Mouse (Mus musculus): ENCODE measurements around the gene Pgpep1l.

The Pgpep1l gene

DNA sequence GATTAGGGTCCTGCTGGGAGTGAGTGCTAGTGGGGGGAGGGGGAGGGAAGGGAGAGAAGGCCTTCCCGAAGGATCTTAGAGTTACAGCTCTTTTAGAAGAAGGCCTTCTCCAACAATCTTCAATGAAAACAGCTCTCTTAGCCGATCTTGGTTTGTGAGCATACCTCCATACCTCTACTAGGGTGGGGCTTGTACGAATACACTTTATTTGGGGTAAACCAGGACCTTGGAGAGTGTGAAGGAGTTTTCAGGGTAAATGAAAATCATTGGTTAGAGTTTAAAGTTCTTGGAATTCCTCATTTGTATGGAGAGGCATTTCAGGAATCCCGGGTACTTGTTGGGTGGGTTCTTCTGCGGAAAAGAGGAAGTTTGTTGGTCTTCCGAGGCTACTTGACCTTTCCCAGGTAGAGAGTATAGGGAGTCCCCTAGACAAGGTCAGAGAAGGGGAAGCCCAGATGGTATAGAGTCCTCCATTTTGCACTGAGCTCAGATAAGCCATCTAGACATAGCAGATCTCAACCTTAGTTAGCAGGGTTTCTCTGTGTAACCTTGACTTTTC is 4.4 kb downstream of the Pgpep1l start:
- no peak for DNase-seq

DNA sequence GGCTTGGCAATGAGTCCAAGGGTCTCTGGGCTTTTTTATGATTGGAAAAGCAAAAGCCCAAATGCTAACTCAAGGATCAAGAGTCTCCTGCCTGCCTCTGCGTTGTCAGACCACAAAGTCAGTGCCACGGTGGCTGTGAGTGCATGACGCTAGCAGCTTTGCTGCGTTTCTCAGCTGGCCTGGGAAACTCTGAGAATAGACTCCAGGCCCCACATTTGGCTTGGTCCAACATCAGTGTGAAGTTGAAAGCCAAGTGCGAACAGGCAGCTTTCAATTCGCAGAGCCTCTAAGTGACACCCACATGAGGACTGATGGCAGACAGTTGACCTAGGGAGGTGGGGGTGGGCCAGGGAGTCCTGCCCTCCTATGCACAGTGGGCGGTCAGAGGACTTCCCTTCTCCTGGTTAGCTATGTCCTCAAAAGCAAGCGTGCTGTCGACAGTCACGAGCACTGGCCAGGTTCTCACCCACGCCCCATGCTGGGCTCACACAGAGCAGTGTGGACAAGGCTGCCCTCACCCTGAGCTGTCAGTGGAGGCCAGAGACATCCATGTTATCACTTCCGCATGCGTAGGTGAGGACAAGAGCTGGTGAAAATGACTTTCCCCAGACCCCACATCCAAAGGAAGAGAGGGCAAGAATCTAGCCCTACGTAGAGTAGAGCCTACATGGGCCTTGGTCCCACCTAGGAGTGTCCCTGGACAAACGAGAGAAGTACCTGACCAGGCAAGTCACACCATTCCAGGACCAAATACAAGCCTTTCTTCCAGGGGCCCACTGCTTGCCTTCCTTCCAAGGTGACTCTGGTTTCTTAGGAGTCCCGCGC is 5.5 kb downstream of the Pgpep1l start:
- DNase-seq, result no peak

DNA sequence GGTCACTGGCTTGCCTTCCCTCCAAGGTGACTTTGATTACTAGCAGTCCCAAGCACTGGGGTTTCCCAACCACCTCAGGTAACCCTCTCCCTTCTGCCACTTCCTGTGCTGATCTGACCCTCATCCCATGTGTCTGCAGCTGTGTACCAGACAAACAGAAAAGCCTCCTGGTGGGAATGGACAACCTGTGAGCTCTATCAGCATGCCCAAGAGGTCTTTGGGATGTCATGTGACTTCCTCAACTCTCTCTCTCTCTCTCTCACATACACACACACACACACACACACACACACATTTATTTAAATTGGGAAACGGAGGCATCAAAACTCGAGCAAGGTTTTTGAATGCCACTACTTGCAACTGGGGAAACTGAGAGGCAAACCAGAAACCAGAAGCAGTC is 6.3 kb downstream of the Pgpep1l start:
- DNase-seq, result no peak

DNA sequence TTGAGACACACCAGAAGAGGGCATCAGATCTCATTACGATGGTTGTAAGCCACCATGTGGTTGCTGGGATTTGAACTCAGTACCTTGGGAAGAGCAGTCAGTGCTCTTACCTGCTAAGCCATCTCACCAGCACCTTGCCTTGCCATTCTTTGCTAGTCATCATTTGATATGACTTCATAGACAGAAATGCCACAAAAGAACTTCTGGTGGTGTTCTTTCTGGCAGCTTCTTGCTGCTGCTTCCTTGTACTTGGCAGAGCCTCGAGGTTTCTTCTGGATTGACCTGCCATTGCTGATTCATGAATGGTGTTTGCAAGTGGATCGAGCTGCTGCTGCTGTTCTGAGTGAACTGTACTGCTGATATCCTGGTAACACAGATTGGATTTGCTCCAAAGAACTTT is 13.1 kb downstream of the Pgpep1l start:
- DNase-seq, result no peak

DNA sequence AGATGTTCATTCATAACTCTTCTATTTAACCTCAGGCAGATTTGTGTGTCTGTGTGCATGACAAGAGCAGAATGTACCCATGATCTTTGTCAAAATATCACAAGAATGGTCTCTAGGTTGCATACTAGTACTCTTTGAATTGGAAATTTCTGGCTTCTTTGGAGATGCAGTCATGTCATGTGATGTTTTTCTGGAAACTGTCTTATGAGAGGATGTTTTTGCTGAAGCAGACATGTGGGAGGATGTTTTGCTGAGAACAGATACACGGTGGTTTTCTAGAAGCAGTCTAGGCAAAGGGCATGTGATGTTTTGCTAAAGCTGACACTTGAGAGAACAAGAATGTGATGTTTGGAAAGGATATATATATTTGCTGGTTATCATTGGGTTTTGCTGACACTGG is 13.6 kb downstream of the Pgpep1l start:
- no peak for DNase-seq

DNA sequence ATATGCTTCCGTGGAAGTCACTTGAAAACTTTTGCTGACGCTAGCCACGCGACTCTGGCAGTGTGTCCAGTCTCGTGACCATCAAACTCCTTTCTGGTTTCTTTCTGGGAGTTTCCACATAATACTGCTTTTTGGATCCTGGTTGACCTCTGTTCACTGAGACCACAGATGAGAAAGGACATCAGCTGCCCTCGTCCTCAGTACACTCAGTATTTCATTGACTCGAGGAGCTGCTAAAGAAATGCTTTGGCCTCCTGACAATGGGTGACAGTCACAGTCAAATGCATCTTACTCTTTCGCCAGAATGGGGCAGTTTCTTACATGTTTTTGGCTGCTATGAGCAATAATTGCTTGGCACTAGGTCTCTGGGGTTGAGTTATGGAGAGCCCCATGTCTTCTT is 17.8 kb downstream of the Pgpep1l start:
- DNase-seq, result no peak

DNA sequence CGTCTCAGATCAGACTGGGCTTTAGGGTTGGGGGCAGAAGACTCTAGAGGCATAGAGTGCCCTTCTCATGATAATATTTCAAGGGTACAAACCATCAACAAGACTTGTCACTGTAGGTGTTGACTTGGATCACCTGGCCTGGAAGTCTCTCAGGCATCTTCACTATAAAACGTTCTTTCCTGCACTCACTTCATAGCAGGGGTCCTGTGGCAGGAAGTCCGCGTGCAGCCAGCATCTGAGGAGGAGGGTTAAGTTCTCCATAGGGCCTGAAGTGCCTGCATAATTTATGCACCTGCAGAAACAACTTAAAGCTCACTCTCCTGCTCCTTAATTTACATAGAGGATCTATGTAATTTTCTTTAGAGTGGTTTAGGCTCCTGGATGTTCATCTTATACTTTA is 18.4 kb downstream of the Pgpep1l start:
- DNase-seq, result no peak

DNA sequence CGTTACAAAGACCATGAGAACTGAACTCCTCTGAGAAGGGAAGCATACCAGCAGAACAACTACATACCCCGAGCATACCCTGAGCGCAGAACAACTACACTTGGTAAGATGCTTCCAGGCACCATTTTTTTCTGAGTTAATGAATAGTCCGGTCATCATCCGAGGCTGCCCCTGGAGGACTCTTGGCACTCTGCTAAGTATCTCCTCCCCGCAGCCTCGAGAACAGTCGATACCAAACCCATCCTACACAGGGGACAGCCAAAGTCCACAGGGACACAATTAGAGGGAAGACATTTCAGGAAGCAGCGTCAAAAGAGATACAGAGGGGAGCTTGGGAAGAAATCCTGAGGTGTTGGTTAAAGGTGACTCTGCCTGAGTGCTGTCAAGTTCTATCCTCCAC is 22.8 kb downstream of the Pgpep1l start:
- no peak for DNase-seq

DNA sequence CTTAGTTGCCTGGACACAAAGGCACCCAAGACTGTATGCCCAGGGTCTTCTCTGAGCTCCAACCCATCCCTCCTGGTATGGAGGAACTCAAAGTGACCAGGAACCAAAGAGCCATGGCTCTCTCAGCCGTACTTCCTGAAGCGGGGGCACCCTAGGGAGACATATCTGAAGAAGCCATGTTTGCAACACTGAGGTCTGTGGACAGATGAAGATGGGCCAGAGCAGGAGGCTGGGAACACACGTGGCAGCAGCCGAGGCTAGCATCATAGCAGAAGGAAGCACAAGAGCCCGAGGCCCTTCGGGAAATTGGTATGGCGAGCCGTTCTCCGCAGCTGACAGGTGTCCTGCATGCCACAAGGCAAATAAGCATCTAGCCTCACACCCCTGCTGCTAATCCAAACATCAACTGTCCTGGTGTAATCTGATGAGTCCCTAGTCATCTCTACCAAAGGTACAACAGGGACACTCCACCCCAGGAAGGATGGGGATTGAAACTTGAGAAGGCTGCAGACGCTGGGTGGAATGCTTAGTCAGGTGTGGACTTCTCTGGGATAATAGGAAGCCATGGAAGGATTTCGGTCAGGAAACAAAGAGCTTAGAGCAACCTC is 24.7 kb downstream of the Pgpep1l start:
- no peak for DNase-seq

DNA sequence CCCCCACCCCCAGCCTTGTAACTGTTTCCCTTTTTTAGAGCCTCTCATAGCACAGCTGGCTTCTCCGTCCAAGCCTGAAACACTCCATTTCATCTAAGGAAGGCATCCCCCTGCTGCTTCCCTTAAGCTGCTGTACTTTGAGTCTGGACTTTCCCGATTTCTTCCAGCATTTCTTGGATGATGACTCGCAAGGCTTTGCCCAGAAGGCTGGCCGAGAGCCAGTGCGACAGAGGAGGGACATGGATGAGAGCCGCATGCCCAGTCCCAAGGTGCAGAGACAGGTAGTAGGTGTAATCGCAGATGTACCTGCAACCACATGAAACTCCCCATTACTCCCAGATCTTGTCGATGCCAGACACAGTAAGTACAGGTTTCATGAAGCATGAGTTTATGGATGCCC is 27.2 kb downstream of the Pgpep1l start:
- no peak for DNase-seq

DNA sequence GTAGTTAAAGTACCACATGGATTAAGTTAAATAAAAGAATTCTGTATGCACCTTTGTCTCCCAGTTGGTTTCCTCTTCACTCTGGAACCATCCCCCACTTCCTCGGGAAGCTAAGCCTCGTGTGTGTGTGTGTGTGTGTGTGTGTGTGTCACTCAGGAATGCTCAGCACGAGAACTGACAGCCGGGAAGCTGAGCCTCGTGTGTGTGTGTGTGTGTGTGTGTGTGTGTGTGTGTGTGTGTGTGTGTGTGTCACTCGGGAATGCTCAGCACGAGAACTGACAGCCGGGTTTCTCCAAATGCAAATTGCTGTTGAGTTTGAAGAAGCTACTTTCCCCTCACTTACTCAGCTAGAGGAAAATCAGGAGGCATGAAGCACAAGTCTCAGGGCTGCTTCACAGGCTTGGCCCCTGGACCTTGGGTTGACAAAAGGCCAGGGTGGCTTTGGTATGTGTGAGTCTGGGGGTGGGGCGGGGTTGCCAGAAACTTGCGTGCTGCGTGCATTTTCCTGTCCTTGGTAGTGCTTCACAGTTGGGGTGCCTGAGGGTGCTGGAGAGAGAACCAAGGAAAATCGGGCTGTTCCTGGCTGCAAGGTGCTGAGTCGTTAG is 30.3 kb downstream of the Pgpep1l start:
- peak; percentile 73 for DNase-seq

DNA sequence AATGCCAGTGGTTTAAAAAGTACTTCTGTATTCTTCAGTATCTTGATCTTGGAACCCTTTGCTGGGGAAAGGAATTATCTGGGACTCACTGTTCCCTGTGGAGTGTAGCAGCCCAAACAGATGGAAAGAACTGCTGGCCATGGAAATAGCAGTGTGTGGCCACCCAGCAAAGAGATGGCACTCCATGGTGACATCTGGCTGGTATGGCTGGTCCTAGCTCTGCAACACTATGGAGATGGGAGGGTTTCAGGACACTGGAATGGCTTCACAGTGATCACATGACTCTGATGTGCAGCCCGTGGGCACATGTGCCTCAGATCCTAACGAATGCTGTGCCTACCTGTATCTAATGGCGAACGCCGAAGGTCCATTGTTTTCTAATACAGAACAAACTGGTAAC is 31.5 kb downstream of the Pgpep1l start:
- no peak for DNase-seq

DNA sequence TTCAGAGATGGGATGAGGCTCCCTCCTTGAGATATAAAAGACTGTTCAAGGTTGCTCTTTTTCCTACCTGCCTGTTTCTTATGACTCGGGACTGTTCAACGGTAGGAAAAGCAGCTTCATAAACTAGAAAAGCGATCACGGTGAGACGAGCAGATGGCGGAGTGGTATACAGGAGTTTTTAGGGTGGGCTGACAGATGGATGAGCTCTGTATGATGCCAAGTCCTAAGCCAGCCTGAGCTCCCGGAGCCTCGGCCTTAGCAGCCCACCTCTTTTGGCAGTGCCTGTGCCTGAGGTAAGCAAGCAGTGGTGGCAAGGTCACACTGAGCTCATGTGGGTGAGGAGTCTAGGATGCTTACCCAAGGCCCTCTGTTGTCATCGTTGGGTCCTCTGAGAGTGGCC is 33.2 kb downstream of the Pgpep1l start:
- no peak for DNase-seq

DNA sequence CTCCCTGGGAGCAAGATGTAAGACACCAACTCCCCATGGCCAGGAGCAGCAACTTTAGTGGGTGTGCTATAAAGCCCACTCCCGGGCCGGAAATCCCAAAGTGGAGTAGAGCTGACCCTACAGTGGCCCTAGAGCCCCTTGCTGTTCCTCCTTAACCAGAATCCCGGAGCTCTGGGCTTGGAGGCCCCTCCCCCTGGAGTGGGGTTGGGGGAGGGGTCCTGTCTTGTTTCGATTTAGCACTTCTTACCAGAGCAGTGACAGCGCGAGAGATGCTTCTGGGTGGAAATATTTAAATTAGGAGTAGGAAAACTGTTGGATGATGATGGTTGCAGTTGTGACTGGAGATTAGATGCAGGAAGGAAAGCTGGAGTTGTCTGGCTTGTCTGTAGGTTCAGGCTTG is 35.5 kb downstream of the Pgpep1l start:
- peak; percentile 50 for DNase-seq

DNA sequence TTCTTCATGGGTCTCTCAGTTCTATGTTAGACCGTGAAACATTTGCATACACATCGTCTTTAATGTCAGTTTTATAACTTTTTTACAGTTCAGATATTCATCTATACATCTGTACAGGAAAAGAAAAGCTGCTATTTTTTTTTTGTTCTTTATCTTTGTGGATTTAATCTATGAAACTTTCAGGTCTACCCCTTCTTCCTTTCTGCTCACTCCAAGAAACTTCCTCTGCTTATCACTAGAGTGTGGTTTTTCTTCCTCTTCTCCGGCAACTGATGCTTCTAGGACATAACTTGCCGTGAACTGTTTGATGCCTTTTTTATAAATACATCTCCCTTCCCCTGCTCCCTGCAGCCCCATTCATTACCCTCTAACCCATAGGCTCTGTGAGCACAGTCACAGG is 36.4 kb downstream of the Pgpep1l start:
- DNase-seq, result no peak

DNA sequence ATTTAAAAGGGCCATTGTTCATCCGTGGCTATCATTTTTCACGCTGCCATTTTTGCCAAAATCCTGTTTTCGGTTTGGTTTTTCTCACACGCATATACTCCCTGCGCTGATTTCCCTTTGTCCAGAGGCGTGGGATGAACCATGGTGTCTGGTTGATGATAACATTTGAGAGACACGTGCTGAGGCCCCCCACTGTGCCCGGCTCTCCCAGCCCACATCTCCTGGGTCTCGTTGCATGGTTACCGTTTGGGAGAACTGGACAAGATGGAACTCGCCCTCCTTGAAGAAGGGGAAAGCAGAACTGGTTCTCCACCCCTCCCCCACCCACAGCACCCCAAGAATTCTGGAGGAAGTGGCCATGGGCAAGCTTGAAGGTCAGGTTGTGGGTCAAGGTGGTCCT is 37.0 kb downstream of the Pgpep1l start:
- DNase-seq, result no peak

DNA sequence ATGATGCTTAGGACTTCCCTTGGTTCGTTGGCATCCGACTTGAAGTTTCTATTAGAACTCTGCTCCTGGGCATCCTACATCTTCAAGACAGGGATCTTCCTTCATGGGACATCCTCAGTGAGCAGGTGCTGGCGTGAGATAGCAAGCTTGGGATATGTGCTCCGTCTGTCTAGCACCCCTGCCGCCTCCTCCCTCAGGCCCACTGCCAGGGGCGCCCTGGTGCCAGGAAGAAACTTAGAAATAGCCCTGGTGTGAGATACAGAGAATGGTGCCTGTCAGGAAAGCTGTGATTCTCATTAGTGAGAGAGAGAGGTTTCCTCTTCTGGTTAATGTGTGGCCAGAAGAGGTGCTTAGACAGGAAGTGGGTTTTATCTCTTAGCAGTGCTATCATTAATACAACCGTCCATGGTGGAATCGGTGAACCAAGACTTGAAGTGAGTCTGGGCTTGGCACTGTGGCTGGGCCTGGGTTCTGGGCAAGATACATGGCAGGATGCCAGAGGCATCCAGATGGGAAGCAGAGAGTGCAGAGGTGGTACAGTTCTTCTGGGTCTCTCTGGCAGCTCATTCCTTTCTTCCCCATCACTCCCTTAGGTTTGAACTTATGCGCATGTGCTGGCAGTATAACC is 38.5 kb downstream of the Pgpep1l start:
- DNase-seq, result no peak

DNA sequence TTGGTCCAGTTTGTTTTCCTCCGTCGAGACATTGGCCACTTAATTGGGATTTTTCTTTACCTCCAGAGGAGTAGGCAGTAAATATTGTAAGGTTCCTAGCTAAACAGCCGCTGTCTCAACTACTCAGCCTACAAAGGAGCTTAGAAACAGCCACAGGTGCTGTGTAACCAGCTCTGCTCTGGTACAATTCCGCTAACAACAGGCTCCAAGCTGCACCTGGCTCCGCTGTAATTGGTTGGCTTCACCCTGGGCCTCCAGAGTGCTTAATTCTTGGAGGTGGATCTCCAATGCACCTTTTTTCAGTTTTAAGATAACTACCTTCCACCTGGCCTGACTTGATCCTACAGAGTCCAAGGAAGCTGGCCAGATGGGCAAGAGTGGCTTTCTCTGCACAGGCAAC is 40.0 kb downstream of the Pgpep1l start:
- no peak for DNase-seq

DNA sequence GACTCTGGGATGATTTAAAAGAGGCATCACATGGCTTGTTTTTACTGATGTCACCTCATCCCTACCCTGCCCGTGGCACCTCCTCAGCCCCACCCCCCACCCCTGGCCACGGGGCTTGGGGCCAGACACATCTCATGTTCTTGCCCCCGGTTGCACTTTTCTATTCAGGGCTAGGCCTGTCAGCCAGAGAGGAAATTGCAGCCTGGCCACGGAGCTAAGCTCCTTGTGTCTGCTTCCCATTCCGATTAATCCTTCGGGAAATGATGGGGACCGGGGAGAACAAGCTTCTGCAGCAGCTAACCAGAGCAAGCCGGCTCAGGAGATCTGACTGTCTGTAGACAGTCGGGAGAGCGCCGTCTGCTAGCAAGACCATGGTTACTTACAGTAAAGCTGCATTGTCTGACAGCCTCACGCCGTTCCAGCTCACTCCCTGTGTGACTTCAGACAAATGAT is 40.7 kb downstream of the Pgpep1l start:
- peak; percentile 55 for DNase-seq

DNA sequence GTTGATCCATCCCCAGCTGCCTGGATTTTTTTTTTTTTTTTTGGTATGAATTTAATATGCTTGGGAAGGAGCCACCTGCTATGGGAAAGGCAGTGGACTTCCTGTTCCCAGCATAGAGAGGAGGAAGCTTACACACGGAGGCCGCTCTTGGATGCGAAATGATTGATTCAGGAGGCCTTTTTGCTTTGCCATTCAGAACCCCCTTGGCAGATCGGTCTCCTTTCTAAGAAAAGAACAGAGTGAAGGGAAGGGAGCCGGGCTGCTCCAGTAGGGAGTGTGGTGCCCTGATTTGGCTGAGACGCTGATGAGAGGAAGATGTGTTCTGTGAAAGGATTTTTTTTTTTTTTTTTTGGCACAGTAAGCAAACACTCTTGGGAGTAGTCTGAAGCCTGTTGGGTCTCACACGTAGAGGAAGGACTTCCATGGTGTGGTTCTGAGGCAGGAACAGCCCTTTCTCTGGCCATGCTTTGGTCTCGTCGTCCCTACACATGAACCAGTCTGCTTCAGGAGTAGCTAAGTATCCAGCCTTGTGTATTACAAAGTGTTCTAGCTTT is 42.3 kb downstream of the Pgpep1l start:
- no peak for DNase-seq

DNA sequence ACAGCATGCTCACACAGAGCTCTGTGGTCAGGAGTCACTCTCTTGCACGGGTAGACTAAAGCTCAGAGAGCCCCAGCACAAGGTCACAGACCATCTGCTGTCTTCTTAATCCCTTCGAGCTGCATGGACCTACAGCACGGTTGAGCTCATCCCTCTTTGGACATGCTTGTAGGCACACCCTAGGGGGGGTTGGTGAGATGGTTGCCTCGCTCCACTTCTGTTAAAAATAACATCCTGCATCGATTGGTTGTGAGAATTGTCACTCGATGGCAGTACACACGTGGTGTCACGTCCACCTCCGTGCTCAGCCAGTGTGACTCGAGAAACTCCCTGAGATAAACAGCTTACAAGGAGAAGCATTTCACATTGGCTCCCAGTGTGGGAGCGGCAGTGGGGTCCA is 45.2 kb downstream of the Pgpep1l start:
- DNase-seq, result no peak

DNA sequence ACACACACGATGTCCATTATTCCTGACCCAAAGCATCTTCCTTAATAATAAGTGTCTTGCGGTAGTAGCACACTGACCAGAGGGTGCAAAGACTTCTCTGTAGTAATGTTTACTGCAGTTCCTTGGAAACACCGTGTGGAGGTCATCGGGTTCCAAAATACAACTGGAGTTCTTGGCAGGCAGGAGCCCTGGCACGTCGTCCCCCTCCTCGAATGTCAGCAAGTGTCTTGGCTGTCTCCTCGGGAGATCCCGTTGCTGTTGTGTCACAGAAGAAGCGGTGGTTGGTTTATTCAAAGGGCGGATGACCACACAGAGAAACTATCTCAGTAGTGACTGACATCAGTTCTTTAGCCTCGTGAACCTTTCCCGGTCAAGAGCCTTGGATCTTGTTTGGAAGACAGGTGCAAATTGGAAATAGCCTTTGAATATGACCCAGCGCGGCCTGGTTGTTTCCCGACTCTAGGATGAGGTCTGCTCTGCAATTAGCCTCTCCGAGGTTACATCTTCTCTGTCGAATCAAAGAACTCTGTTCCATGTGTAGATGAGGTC is 48.4 kb downstream of the Pgpep1l start:
- no peak for DNase-seq

DNA sequence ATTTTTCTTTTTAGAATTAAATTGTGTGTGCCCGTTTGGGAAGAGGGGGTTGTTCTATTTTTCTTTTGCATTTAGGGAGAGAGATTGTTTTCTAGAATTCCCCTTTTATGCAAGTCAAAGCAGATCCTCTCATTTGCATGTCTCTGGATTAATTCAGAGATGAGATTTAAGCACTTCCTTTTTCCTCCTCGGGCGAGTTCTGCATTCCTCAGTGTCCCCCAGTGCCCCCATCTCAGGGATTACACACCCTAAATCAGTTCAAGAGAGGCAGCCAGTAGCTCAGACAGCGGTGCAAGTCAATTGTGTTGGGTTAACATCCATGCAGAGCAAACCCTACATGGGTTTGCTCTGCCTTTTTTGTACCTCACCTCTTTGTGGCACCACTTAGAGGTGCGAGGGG is 50.2 kb downstream of the Pgpep1l start:
- no peak for DNase-seq
